Comparison of ENCODE assay signal across 20 mouse cellular contexts in genomic region chr5:9044821-9045220, GRCm38 (mm10). TPM values are rescaled to one million over a fixed set of nuclear protein-coding genes. Genes with fewer than 3 reads are reported as not detected.
DNase-seq lines count a peak whose midpoint lies in the region; ATAC-seq and TF ChIP-seq lines count a peak whose summit lies in the region.
"Had no signal": no experiment of that assay in that cellular context is flagged by ENCODE, and none has a peak within 500 bp of the region (broad histone marks: within the 10 kb centered on the region; RNA-seq: fewer than 3 reads in every experiment).

No protein-coding gene starts in this region.

- peak overlapping the region; percentile 31; the same call in 1 of the 2 replicates for H3K27ac ChIP-seq in liver, postnatal 0 days (ENCODE audit: low read depth)
- no peak overlapping the region for H3K27ac ChIP-seq in liver, embryonic 11.5 days (ENCODE audit: low read depth, low read length)
- no peak overlapping the region for H3K27ac ChIP-seq in embryonic facial prominence, embryonic 15.5 days (replicated peaks)
- H3K27ac ChIP-seq in lung, postnatal 0 days (ENCODE audit: low read length), result no peak overlapping the region
- no peak overlapping the region for H3K27ac ChIP-seq in gastrocnemius, adult 2 months
- H3K27ac ChIP-seq: limb, embryonic 15.5 days; midbrain, embryonic 15.5 days had no signal

- no peak for ATAC-seq in liver, postnatal 0 days
- ATAC-seq in liver, embryonic 11.5 days (replicated peaks; ENCODE audit: low FRiP score), result no peak
- 0 out of 2 replicates have a peak, but pooled peaks have one; percentile 24 for ATAC-seq in embryonic facial prominence, embryonic 15.5 days (ENCODE audit: insufficient number of reproducible peaks, low FRiP score, low TSS enrichment, low read depth)
- no peak for ATAC-seq in lung, postnatal 0 days
- ATAC-seq: midbrain, embryonic 15.5 days had no signal

- no peak for TF ChIP-seq CTCF in liver, postnatal 0 days (IDR thresholded peaks at IDR 0.05; ENCODE audit: low read depth)
- no peak for TF ChIP-seq CTCF in lung, postnatal 0 days (IDR thresholded peaks at IDR 0.05)
- no peak for TF ChIP-seq CTCF in gastrocnemius, adult 2 months (IDR thresholded peaks at IDR 0.05)

- no peak overlapping the region for H3K4me2 ChIP-seq in liver, postnatal 0 days (ENCODE audit: low read depth, low read length)
- no peak overlapping the region for H3K4me2 ChIP-seq in liver, embryonic 11.5 days
- H3K4me2 ChIP-seq in embryonic facial prominence, embryonic 15.5 days (replicated peaks), result no peak overlapping the region
- H3K4me2 ChIP-seq in lung, postnatal 0 days (replicated peaks; ENCODE audit: low read depth, low read length), result no peak overlapping the region
- H3K4me2 ChIP-seq: limb, embryonic 15.5 days; lung, embryonic 14.5 days; midbrain, embryonic 15.5 days had no signal

- peak; percentile 12 for DNase-seq in heart, adult 11 months
- no peak for DNase-seq in heart, postnatal 10 days
- no peak for DNase-seq in liver, postnatal 0 days
- no peak for DNase-seq in liver, embryonic 11.5 days (ENCODE audit: low spot score)
- DNase-seq in retina, embryonic 14.5 days (ENCODE audit: low spot score), result peak; percentile 48
- DNase-seq in lung, postnatal 0 days (ENCODE audit: low spot score), result no peak
- DNase-seq in gastrocnemius, adult 2 months, result no peak
- DNase-seq: cerebellum, adult 18-20 months; cerebellum, postnatal 14 days; gastrocnemius, postnatal 36 days; heart, postnatal 36 days; kidney, adult 8-10 months; kidney, postnatal 10 days; left cerebral cortex, postnatal 4 days; lung, embryonic 14.5 days; lung, postnatal 36 days had no signal

- H3K9ac ChIP-seq in liver, postnatal 0 days (replicated peaks), result no peak overlapping the region
- H3K9ac ChIP-seq in liver, embryonic 11.5 days (ENCODE audit: low read depth, low read length), result no peak overlapping the region
- no peak overlapping the region for H3K9ac ChIP-seq in embryonic facial prominence, embryonic 15.5 days
- H3K9ac ChIP-seq in lung, postnatal 0 days (replicated peaks; ENCODE audit: low read depth), result no peak overlapping the region
- H3K9ac ChIP-seq: limb, embryonic 15.5 days; lung, embryonic 14.5 days; midbrain, embryonic 15.5 days had no signal

- no peaks in the 10 kb centered on the region for H3K36me3 ChIP-seq in liver, postnatal 0 days (replicated peaks; ENCODE audit: insufficient read depth, low read length)
- no peaks in the 10 kb centered on the region for H3K36me3 ChIP-seq in liver, embryonic 11.5 days (ENCODE audit: control insufficient read depth, insufficient read depth, low read length)
- no peaks in the 10 kb centered on the region for H3K36me3 ChIP-seq in embryonic facial prominence, embryonic 15.5 days
- no peaks in the 10 kb centered on the region for H3K36me3 ChIP-seq in lung, postnatal 0 days (ENCODE audit: insufficient read depth, low read length)
- H3K36me3 ChIP-seq: limb, embryonic 15.5 days; midbrain, embryonic 15.5 days had no signal

- no peaks in the 10 kb centered on the region for H3K27me3 ChIP-seq in liver, postnatal 0 days (ENCODE audit: insufficient read depth, low read length)
- no peaks in the 10 kb centered on the region for H3K27me3 ChIP-seq in liver, embryonic 11.5 days (replicated peaks; ENCODE audit: control insufficient read depth, insufficient read depth, low read length)
- H3K27me3 ChIP-seq in embryonic facial prominence, embryonic 15.5 days, result no peaks in the 10 kb centered on the region
- H3K27me3 ChIP-seq in lung, postnatal 0 days (replicated peaks; ENCODE audit: insufficient read depth, low read length), result no peaks in the 10 kb centered on the region
- H3K27me3 ChIP-seq: limb, embryonic 15.5 days; midbrain, embryonic 15.5 days had no signal

- H3K9me3 ChIP-seq in liver, postnatal 0 days (ENCODE audit: low read length), result no peaks in the 10 kb centered on the region
- H3K9me3 ChIP-seq in liver, embryonic 11.5 days (ENCODE audit: control insufficient read depth, low read length), result no peaks in the 10 kb centered on the region
- H3K9me3 ChIP-seq in embryonic facial prominence, embryonic 15.5 days (replicated peaks), result no peaks in the 10 kb centered on the region
- no peaks in the 10 kb centered on the region for H3K9me3 ChIP-seq in lung, postnatal 0 days (ENCODE audit: low read length)
- H3K9me3 ChIP-seq: limb, embryonic 15.5 days; megakaryocyte, embryonic 14.5 days; midbrain, embryonic 15.5 days had no signal

- intact Hi-C loops in heart, postnatal 10 days (cut with DNase I), result no loop called here
- intact Hi-C loops in gastrocnemius, adult 2 months (cut with DNase I), result no loop called here

- peaks cover 18% of the 10 kb centered on the region; the same call in 1 of the 2 replicates for H3K4me1 ChIP-seq in liver, postnatal 0 days (ENCODE audit: insufficient read depth)
- H3K4me1 ChIP-seq in liver, embryonic 11.5 days (replicated peaks; ENCODE audit: control insufficient read depth, insufficient read depth, low read length), result no peaks in the 10 kb centered on the region
- peaks cover 12% of the 10 kb centered on the region; the same call in 1 of the 2 replicates for H3K4me1 ChIP-seq in embryonic facial prominence, embryonic 15.5 days
- H3K4me1 ChIP-seq in lung, postnatal 0 days (ENCODE audit: insufficient read depth, low read depth, low read length), result no peaks in the 10 kb centered on the region
- H3K4me1 ChIP-seq: limb, embryonic 15.5 days had no signal

- 61% methylated on average over 2 of the region's 2 CpGs for WGBS in liver, postnatal 0 days (ENCODE audit: insufficient replicate concordance)
- 58% methylated on average over 2 of the region's 2 CpGs for WGBS in liver, embryonic 11.5 days
- WGBS in embryonic facial prominence, embryonic 15.5 days, result 12% methylated on average over 2 of the region's 2 CpGs
- WGBS in lung, postnatal 0 days, result 50% methylated on average over 2 of the region's 2 CpGs

- no peak overlapping the region for H3K4me3 ChIP-seq in liver, postnatal 0 days (ENCODE audit: low read depth, low read length)
- no peak overlapping the region for H3K4me3 ChIP-seq in liver, embryonic 11.5 days (ENCODE audit: low read depth, low read length)
- H3K4me3 ChIP-seq in embryonic facial prominence, embryonic 15.5 days (replicated peaks), result no peak overlapping the region
- H3K4me3 ChIP-seq in lung, postnatal 0 days (ENCODE audit: low read depth, low read length), result no peak overlapping the region
- H3K4me3 ChIP-seq in gastrocnemius, adult 2 months, result no peak overlapping the region
- H3K4me3 ChIP-seq: limb, embryonic 15.5 days; megakaryocyte, embryonic 14.5 days; midbrain, embryonic 15.5 days had no signal

- no peak for TF ChIP-seq EP300 in liver, postnatal 0 days (IDR thresholded peaks at IDR 0.05; ENCODE audit: low read depth)
- TF ChIP-seq EP300 in lung, postnatal 0 days (IDR thresholded peaks at IDR 0.05), result no peak

RNA-seq across cellular contexts. Expression of gene Crot, which starts 47.7 kb away (rescaled TPM):
- 10 to 100 TPM; 22.9 to 27.0 TPM for total RNA-seq in heart, postnatal 10 days (2021)
- polyA plus RNA-seq in liver, postnatal 0 days (2015; fragmentation: Nextera tagmentation; extraction: Ambion mirVana), result 255 and 267 TPM in 2 replicates
- polyA plus RNA-seq in liver, embryonic 11.5 days (2014; fragmentation: Nextera tagmentation; extraction: Ambion mirVana), result 35.6 and 42.6 TPM in 2 replicates
- 37.9 and 38.7 TPM in 2 replicates for polyA plus RNA-seq in embryonic facial prominence, embryonic 15.5 days (2015; fragmentation: Nextera tagmentation; extraction: Ambion mirVana)
- polyA plus RNA-seq in lung, postnatal 0 days (2015; fragmentation: Nextera tagmentation; extraction: Ambion mirVana), result 26.3 and 29.5 TPM in 2 replicates
- total RNA-seq in gastrocnemius, adult 2 months (2021), result 10 to 100 TPM; 17.1 to 36.0 TPM

RNA-seq across cellular contexts. Expression of gene Tmem243, which starts 55.6 kb away (rescaled TPM):
- total RNA-seq in heart, postnatal 10 days (2021), result 1 to 10 TPM; 7.2 to 8.9 TPM
- polyA plus RNA-seq in liver, postnatal 0 days (2015; fragmentation: Nextera tagmentation; extraction: Ambion mirVana), result 50.9 and 56.7 TPM in 2 replicates
- 11.8 and 14.3 TPM in 2 replicates for polyA plus RNA-seq in liver, embryonic 11.5 days (2014; fragmentation: Nextera tagmentation; extraction: Ambion mirVana)
- 14.3 and 14.5 TPM in 2 replicates for polyA plus RNA-seq in embryonic facial prominence, embryonic 15.5 days (2015; fragmentation: Nextera tagmentation; extraction: Ambion mirVana)
- 407 and 422 TPM in 2 replicates for polyA plus RNA-seq in lung, postnatal 0 days (2015; fragmentation: Nextera tagmentation; extraction: Ambion mirVana)
- total RNA-seq in gastrocnemius, adult 2 months (2021), result 1 to 10 TPM; 7.5 to 9.5 TPM

Comparison
In these comparisons a context has a peak if more than half of its experiments do, and no peak if none do; other contexts are left out.
1. DNase-seq: peak in heart, adult 11 months (single experiment) and retina, embryonic 14.5 days (single experiment); none in heart, postnatal 10 days (0 of 2), liver, postnatal 0 days (single experiment), liver, embryonic 11.5 days (single experiment), lung, postnatal 0 days (single experiment) and gastrocnemius, adult 2 months (single experiment).